Mouse (Mus musculus) regulatory T cell (primary cell): ENCODE data around the gene Amph.
"Not testable (repeated sequence)": the region's sequence is repeated elsewhere in the genome, so short reads cannot be mapped to it uniquely, and the experiment has no call there.

Experiments used
- in situ Hi-C: fragments of 300-600 bp; cut with MboI, MseI; formaldehyde crosslinking; loops from one replicate; pipeline ENCODE4 v1.15.1; 2025; ENCODE audit warnings: high pct_unique_total_duplicates

Amph gene

DNA sequence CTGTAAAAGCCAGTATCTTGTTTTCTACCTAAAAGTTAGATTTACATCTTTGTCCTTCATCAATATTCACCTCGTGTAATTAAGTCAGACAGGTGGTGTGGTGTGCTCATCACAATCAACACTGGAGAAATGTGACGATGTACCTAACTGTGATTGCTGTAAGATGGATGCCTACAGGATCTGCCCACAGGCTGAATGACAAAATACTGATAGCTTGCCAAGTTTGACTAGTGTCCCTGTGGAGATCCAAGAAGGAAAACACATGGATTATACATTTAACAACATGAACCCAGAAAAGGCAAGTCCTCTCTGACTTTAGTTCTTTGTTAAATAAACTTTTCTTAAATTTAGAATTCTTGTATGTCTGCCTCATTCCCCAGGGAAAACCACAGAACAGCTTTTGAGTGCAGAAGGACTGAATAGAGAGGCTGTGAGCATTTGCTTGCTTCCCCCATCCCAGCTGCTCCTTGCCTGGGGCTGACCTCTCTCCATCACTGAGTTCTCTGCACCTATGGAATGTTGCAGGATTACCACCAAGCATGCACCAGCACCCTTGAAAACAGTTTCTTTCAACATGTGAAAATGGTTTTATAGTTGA, 77.2 kb downstream of the Amph start:
- in situ Hi-C loops, result no loop called here

DNA sequence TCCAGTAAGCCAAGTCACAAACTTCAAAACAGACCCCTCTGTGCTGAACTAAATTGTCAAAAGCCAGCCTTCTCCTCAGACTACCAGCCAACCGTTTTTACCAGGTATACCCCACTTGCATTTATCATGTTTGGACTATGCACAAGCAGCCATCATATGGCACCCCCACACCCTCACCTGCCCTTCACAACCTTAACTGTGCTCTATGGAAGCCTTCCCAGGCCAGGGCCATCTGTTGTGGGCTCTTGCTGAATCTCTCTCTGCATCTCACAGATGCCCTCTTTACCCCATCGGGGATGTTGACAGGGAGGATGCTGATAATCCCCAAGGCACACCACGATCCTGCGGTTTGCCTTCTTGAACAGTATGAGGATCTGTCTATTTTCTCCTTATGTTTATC, 77.9 kb downstream of the Amph start:
- in situ Hi-C loops, result no loop called here

DNA sequence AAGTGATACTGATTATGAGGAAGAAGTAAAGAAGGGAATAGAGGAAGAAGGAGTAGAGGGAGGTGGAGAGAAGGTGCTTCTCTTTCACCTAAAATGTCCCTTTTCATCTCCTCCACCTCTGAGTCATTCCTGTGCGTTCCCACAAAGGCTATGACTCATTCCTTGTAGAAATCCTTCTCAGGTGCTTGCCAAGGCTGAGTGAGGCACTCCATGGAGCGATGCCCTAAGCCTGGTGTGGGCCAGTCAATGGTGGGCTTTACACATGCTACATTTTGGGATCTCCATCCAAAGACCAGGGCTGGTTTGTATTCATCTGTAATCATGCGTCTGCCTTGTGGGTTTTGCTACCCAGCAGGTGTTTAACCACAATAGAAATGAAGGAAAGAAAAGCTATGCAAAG, 78.9 kb downstream of the Amph start:
- in situ Hi-C loops, result no loop called here

DNA sequence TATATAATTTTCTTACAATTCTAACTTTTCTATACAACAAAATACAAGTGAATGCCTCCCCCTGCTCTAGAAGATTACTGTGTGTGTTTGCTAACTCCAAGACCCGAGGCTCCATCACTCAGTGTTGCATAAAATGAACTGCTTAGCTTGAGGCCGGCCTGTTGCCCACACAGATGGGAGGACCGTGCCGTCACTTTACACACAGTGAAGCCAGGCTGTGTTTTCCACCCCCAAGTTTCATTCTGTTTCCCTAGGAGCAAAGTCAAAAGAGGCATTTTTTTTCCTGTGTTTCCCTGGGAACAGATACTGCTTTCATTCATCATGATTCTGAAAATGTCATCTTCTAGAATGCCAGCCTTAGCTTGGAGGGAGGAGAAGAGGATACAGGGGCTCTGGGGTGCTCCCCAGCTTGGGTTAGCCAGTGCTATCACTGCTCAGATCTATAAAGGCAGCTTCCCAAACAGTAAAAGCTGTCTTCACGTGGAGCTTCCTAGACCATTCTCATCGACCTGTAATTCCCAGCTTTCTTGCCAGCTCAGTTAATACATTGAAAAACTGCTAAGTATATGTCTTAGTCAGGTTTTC, 79.9 kb downstream of the Amph start:
- in situ Hi-C loops, result no loop called here

GRCm38 (mm10) chr13:19031916-19032688, 84.1 kb downstream of the Amph start:
- in situ Hi-C loops, result no loop called here

DNA sequence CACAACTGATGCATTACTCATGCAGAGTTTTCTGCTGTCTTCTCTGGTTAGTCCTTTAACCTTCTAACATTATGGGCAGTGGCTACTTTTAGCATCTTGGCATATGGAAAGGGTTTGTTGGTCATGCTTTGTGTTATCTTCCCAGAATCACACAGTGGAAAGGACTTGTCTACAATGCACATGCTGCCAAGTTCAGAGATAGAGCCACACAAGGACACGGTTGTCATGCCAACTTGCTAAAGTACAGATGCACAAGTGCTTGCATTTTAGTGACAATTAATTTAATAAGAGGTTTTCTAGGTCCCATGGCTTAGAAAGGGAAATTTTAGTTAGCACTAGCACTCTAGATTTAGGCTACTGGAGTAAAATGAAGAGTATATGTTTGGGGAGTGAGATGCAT, 104.1 kb downstream of the Amph start:
- in situ Hi-C loops, result no loop called here

DNA sequence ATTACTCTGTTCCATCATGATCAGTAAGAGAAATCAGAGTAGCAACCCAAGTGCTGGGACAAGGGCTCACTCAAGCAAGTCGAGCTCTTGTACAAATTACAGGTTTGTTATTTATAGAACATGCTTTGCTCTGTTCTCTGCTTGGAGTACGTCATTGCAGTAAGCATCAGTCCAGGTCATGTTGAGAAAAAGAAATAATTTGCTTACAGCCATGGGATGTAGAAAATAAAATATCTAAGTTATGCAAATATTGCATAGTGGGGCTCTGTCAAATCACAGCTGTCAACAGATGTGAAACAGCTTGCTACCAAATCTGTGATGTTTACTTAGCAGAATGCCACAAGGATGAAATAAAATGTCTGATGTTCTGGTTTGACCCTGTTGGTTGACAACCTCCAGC, 106.5 kb downstream of the Amph start:
- in situ Hi-C loops, result no loop called here

GRCm38 (mm10) chr13:19072261-19072660, 124.3 kb downstream of the Amph start:
- in situ Hi-C loops, result no loop called here

DNA sequence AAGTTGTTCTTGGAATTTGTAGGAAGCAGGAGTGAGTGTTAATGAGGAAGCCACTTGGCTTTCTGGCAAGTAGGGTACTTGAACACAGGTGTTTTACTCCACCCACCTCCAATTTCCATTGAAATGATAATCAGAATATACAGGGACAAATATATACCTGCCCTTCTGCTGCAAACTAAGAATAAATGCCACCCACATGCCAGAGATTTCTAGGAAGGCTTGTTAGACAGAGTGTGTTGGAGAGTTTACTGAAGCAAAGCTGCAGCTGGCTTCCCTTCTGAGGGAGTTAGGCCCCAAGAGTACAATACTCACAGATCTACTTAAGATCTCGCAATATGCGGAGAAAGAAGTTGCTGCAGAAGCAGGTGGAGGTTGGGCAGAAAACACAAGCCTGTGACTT, 129.4 kb downstream of the Amph start:
- in situ Hi-C loops, result no loop called here

DNA sequence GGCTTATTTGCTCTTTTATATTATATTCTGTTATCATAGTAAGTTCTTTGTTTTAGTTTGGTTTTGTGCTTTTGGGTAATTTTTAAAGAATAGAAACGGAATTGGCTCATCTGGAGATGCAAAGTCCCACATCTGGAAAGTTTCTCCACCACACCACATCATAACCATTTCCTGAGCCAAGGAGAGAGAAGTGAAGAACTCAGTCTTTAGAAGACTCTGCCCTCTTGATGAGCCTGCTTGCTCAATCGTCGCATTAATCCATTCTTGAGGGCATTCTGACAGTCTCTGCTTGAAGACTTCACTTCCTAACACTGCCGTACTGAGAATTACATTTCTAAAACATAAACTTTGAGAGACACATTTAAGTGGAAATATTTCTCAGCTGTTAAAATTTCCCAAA, 133.9 kb downstream of the Amph start:
- in situ Hi-C loops, result no loop called here

- in situ Hi-C loops, result no loop called here
These were observed 146.6 kb downstream of the Amph start for GRCm38 (mm10) chr13:19094571-19094970.

- in situ Hi-C loops, result no loop called here
These were observed 149.1 kb downstream of the Amph start for GRCm38 (mm10) chr13:19097117-19097516.

DNA sequence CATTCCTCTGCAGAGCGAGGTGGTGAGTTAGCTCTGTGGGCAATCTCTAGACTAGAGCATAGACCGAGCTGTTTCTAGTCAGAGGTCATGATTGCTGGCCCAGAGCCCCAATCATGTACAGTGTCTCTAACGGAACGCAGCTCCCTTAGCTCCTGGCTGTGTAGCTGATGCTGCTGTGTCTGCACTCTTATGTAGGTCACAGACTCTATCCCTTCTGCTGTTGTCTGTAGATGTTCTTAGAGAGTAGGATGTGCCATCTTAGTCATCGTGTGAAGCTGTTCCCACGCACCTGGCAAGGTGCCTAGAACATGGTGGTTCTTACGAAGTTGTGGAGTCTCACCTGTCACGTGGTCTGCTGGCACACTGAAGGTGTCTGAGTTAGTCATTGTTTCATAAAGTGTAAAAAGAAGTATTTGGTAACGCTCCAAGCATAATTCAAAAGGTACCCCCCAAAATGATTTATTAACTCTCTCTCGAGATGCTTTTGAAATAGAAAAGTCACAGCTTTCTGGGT, 153.9 kb downstream of the Amph start:
- in situ Hi-C loops, result no loop called here

DNA sequence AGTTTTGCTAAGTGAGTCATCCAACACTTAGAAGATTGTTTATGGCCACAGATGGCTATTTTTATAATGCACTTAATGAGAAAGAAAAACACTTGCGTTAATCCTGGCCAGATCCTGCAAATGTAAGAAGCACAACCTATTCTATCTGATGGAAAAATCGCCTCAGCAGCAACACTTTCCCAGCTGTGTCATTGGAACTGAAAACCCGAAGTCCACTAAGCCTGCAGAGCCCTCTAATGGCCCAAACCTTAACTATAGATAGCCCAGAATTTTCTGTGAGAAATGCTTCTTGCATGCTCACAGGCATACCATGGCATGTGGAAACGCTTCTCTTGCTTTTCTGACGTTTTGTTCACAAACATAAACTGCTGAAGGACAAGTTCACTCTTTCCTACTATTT, 158.4 kb downstream of the Amph start:
- in situ Hi-C loops, result no loop called here

- in situ Hi-C loops, result no loop called here
These were observed 161.3 kb downstream of the Amph start for GRCm38 (mm10) chr13:19109331-19109730.

DNA sequence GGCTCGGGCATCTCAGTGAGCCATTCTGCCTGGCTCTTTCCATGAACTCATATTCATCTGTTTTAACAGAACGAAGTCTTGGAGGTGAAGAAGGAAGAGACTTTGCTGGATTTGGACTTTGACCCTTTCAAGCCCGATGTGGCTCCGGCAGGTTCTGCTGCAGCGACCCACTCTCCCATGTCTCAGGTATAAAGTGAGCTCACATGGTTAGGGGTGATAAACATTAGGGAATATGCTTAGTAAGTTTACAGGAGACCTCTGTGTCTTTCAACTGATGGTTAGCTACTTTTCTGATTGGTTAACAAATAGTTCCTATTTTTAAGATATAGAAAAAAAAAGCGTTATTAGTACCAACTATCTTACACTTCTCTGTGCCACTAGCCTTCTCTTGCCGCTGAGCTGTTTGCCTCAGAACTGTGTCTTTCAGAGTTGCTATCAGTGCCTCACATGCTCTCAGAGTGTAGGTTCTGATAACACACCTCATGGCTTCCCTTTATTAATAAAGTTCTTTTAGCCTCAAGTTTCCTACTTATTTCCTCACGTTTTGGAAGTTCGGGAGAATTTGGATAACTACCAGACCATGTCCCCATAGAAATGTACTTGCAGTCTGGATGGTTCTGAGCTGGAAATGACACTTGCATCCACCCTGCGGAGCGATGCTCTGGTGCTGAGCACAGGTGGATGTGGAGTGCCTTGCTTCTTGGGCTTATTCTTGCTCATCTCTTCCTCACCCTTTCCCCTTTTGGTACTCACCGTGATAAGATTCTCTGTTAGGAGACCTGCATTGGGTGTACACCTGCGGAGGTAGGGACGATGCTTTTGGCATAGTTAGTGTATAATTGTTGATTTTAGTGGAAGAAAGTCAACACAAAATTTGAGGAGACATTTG, 165.3 kb downstream of the Amph start:
- in situ Hi-C loops, result no loop called here

GRCm38 (mm10) chr13:19114761-19115160, 166.8 kb downstream of the Amph start:
- in situ Hi-C loops, result not testable (repeated sequence)

DNA sequence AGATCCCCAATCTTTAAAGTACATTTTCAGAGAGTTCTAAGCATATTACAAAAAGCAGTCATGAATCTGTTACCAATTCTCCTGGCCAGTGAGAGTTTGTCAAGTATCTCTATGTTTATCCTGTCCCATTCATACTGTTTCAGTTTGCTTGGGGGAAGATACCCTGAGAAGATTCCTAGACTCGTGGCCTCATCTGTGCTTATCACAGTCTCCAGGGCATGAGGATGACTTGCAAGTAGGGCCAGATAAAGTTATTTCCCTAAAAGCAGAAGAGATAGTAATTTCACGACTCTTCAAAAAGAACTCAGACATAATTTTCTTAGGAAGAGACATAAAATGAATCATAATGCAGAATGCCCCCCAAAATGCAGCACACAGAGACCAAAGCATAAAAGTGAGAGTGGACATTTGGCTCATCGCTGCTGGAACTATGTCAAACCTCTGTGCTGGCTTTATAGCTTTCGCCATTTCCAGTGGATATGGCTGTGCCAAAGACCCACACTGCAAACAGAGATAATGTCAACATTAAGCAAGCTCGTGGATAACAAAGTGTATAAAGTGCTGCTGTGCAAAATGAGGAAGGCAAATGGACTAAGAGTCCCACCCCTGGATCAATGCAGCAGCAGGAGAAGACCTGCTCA, 179.0 kb downstream of the Amph start:
- in situ Hi-C loops, result no loop called here

DNA sequence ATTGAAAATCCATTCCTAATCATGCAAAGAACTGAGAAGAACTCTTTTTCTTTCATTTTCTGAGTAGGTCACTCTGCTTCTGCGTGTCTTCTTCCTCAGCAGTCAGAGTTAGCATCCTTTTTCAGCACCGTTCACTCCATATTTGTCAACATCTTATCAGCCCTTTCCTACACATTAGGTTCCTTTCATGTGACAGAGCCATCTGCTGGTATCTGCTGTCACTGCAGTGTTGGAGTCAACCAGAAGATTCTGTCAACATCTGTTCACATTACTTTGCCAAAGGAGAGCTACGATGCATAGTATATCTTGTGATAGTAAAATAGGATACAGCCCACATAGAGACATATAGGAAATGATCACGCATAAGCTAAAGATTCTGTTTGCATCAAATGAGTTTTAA, 185.8 kb downstream of the Amph start:
- in situ Hi-C loops, result no loop called here

- in situ Hi-C loops, result no loop called here
These were observed 189.2 kb downstream of the Amph start for GRCm38 (mm10) chr13:19137212-19137611.

GRCm38 (mm10) chr13:19137932-19138331, 189.9 kb downstream of the Amph start:
- in situ Hi-C loops, result no loop called here
